In the genomic region with DNA sequence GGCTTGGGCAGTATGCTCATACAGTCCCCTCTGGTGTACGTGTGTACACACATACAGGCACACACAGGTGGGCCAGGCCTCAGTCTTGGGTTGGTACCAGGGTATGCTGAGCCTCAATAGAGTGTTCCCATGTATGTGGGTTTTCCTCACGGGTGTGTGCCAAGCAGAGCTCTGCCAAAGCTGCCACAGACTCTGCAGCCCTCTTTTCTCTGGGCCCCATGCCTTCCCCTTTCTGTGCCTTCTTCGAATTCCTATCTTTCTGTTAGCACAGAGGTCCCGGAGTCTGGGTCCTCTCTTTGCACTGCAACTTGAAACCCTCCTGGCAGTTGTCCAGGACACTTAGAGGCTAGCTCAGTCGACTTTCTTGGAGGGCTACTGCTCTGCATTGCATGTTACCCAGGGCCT, we compare ENCODE assay signal across 8 mouse cellular contexts. TPM values are rescaled to one million over a fixed set of nuclear protein-coding genes. Genes with fewer than 3 reads are reported as not detected.
DNase-seq lines count a peak whose midpoint lies in the region; ATAC-seq and TF ChIP-seq lines count a peak whose summit lies in the region.

No protein-coding gene starts in this region.

- H3K9me3 ChIP-seq in embryonic facial prominence, embryonic 15.5 days (replicated peaks) = no peaks in the 10 kb centered on the region
- H3K9me3 ChIP-seq in hindbrain, embryonic 12.5 days (replicated peaks) = no peaks in the 10 kb centered on the region

- peak overlapping the region; percentile 2; the same call in 1 of the 2 replicates for H3K4me2 ChIP-seq in embryonic facial prominence, embryonic 15.5 days (replicated peaks)
- 0 out of 2 replicates have a peak overlapping the region, but pooled peaks have one; percentile 8 for H3K4me2 ChIP-seq in hindbrain, embryonic 12.5 days (replicated peaks)

- TF ChIP-seq CTCF in liver, adult 2 months (IDR thresholded peaks at IDR 0.05; ENCODE audit: low read depth, low read length) = no peak

- H3K9ac ChIP-seq in embryonic facial prominence, embryonic 15.5 days = no peak overlapping the region
- peak overlapping the region; percentile 32; the same call in 1 of the 2 replicates for H3K9ac ChIP-seq in hindbrain, embryonic 12.5 days
- no peak overlapping the region for H3K9ac ChIP-seq in liver, adult 2 months (ENCODE audit: low read depth, low read length)

- peak; percentile 91 for DNase-seq in heart, adult 11 months
- DNase-seq in heart, postnatal 25 days (ENCODE audit: low spot score) = no peak
- peak; percentile 7 for DNase-seq in liver, adult 2 months (ENCODE audit: extremely low read depth, low read depth, low spot score)
- peak; percentile 54 for DNase-seq in ovary, postnatal 36 days (ENCODE audit: low spot score)
- DNase-seq in thymus, postnatal 0 days (ENCODE audit: low spot score) = no peak
- DNase-seq in left cerebral cortex, adult 11 months (ENCODE audit: low spot score) = no peak

- peak; percentile 71 for ATAC-seq in embryonic facial prominence, embryonic 15.5 days (ENCODE audit: insufficient number of reproducible peaks, low FRiP score, low TSS enrichment, low read depth)
- ATAC-seq in hindbrain, embryonic 12.5 days (ENCODE audit: low FRiP score) = peak; percentile 58

- no peaks in the 10 kb centered on the region for H3K79me2 ChIP-seq in liver, adult 2 months (ENCODE audit: control insufficient read depth, insufficient read depth, low read length)

- intact Hi-C loops in heart, postnatal 25 days (cut with DNase I) = no loop called here

- 9% methylated on average over 5 of the region's 5 CpGs for WGBS in embryonic facial prominence, embryonic 15.5 days
- 45% methylated on average over 5 of the region's 5 CpGs for WGBS in hindbrain, embryonic 12.5 days
- 23% methylated on average over 5 of the region's 5 CpGs for WGBS in liver, adult 2 months

- peak overlapping the region; percentile 87 for H3K27ac ChIP-seq in embryonic facial prominence, embryonic 15.5 days (replicated peaks)
- H3K27ac ChIP-seq in hindbrain, embryonic 12.5 days = peak overlapping the region; percentile 76
- H3K27ac ChIP-seq in liver, adult 2 months (replicated peaks; ENCODE audit: insufficient read depth, low read depth, low read length) = no peak overlapping the region

- no peak for TF ChIP-seq POLR2A in liver, adult 2 months (IDR thresholded peaks at IDR 0.05; ENCODE audit: extremely low read depth, insufficient read depth, low read length)

- H3K27me3 ChIP-seq in embryonic facial prominence, embryonic 15.5 days = no peaks in the 10 kb centered on the region
- H3K27me3 ChIP-seq in hindbrain, embryonic 12.5 days = no peaks in the 10 kb centered on the region
- H3K27me3 ChIP-seq in liver, adult 2 months (ENCODE audit: control insufficient read depth, insufficient read depth, low read length) = no peaks in the 10 kb centered on the region

- no peak overlapping the region for H3K4me3 ChIP-seq in embryonic facial prominence, embryonic 15.5 days (replicated peaks)
- H3K4me3 ChIP-seq in hindbrain, embryonic 12.5 days = no peak overlapping the region
- no peak overlapping the region for H3K4me3 ChIP-seq in liver, adult 2 months (ENCODE audit: insufficient read depth, low read depth, low read length)

- peaks cover 38% of the 10 kb centered on the region for H3K4me1 ChIP-seq in embryonic facial prominence, embryonic 15.5 days
- peaks cover 38% of the 10 kb centered on the region for H3K4me1 ChIP-seq in hindbrain, embryonic 12.5 days
- peaks cover 4% of the 10 kb centered on the region; the same call in 1 of the 2 replicates for H3K4me1 ChIP-seq in liver, adult 2 months (ENCODE audit: control insufficient read depth, insufficient read depth, low read length)

- H3K36me3 ChIP-seq in embryonic facial prominence, embryonic 15.5 days = 0 out of 2 replicates have a peak, but pooled peaks cover 6% of the 10 kb centered on the region
- H3K36me3 ChIP-seq in hindbrain, embryonic 12.5 days = no peaks in the 10 kb centered on the region; the same call in 1 of the 2 replicates
- no peaks in the 10 kb centered on the region for H3K36me3 ChIP-seq in liver, adult 2 months (ENCODE audit: control insufficient read depth, insufficient read depth, low read length)

RNA-seq across cellular contexts. Expression of a gene that starts 33.1 kb away (rescaled TPM):
- under 1 TPM; 0.36 to 0.48 TPM for total RNA-seq in heart, postnatal 25 days (2021)
- 16.6 and 22.7 TPM in 2 replicates for polyA plus RNA-seq in embryonic facial prominence, embryonic 15.5 days (2015; fragmentation: Nextera tagmentation; extraction: Ambion mirVana)
- 55.6 and 57.8 TPM in 2 replicates for polyA plus RNA-seq in hindbrain, embryonic 12.5 days (2016; fragmentation: Nextera tagmentation; extraction: Ambion mirVana)
- 0.18 and 0.47 TPM in 2 replicates for total RNA-seq in liver, adult 2 months (2014; rRNA removed)
- 0.29 and 0.73 TPM in 2 replicates for polyA plus RNA-seq in liver, adult 2 months (2012; rRNA removed)
- 1.4 and 1.7 TPM in 2 replicates for polyA plus RNA-seq in thymus, postnatal 0 days (2015; fragmentation: Nextera tagmentation; extraction: Ambion mirVana)

Comparison
In these comparisons a context has a peak if more than half of its experiments do, and no peak if none do; other contexts are left out.
1. DNase-seq: peak in heart, adult 11 months (single experiment), liver, adult 2 months (single experiment) and ovary, postnatal 36 days (single experiment); none in heart, postnatal 25 days (single experiment), thymus, postnatal 0 days (single experiment) and left cerebral cortex, adult 11 months (single experiment).